Mouse (Mus musculus): ENCODE measurements around the gene Slc38a6. TPM values are rescaled to one million over a fixed set of nuclear protein-coding genes. Genes with fewer than 3 reads are reported as not detected.

Gene Slc38a6
- polyA plus RNA-seq, 1 experiment from 2014 or later, result 9.5 TPM

GRCm38 (mm10) chr12:73345157-73345556 lies 58.6 kb downstream of the Slc38a6 start:
- WGBS, result 46% methylated on average over 12 of the region's 12 CpGs
- Histone ChIP-seq H3K27me3 (no peaks in the 10 kb centered on the region), H3K4me3 (replicated peaks) (no peak overlapping the region), H3K4me2 (no peak overlapping the region), H3K36me3 (peaks cover 10% of the 10 kb centered on the region; the same call in 1 of the 2 replicates), H3K9me3 (replicated peaks) (no peaks in the 10 kb centered on the region), H3K4me1 (peaks cover 7% of the 10 kb centered on the region; the same call in 1 of the 2 replicates), H3K27ac (no peak overlapping the region), H3K9ac (no peak overlapping the region)
- no peak for ATAC-seq (replicated peaks; ENCODE audit: low FRiP score)

GRCm38 (mm10) chr12:73347202-73347601 lies 60.6 kb downstream of the Slc38a6 start:
- Histone ChIP-seq H3K27ac (no peak overlapping the region), H3K4me1 (peaks cover 14% of the 10 kb centered on the region), H3K9me3 (replicated peaks) (no peaks in the 10 kb centered on the region), H3K4me2 (no peak overlapping the region), H3K9ac (no peak overlapping the region), H3K36me3 (peaks cover 10% of the 10 kb centered on the region; the same call in 1 of the 2 replicates), H3K27me3 (no peaks in the 10 kb centered on the region), H3K4me3 (replicated peaks) (no peak overlapping the region)
- no peak for ATAC-seq (replicated peaks; ENCODE audit: low FRiP score)
- WGBS, result 90% methylated on average over 7 of the region's 7 CpGs

- ATAC-seq (replicated peaks; ENCODE audit: low FRiP score), result no peak
- no peak overlapping the region for H3K4me2 ChIP-seq
- no peaks in the 10 kb centered on the region for H3K36me3 ChIP-seq
- H3K4me3 ChIP-seq (replicated peaks), result no peak overlapping the region
- peaks cover 16% of the 10 kb centered on the region for H3K4me1 ChIP-seq
- no peaks in the 10 kb centered on the region for H3K27me3 ChIP-seq
- H3K27ac ChIP-seq, result peak overlapping the region; percentile 83
- WGBS, result 70% methylated on average over 7 of the region's 7 CpGs
- no peaks in the 10 kb centered on the region for H3K9me3 ChIP-seq (replicated peaks)
- no peak overlapping the region for H3K9ac ChIP-seq
Measured at GRCm38 (mm10) chr12:73350466-73350865, 63.9 kb downstream of the Slc38a6 start.

- H3K4me3 ChIP-seq (replicated peaks), result 0 out of 2 replicates have a peak overlapping the region, but pooled peaks have one; percentile 11
- H3K27ac ChIP-seq, result peak overlapping the region; percentile 83
- H3K4me1 ChIP-seq, result peaks cover 16% of the 10 kb centered on the region
- peak; percentile 74 for ATAC-seq (replicated peaks; ENCODE audit: low FRiP score)
- WGBS, result 14% methylated on average over 9 of the region's 9 CpGs
- no peaks in the 10 kb centered on the region for H3K36me3 ChIP-seq
- peak overlapping the region; percentile 38 for H3K4me2 ChIP-seq
- H3K9ac ChIP-seq, result no peak overlapping the region
- no peaks in the 10 kb centered on the region for H3K9me3 ChIP-seq (replicated peaks)
- no peaks in the 10 kb centered on the region for H3K27me3 ChIP-seq
Measured at GRCm38 (mm10) chr12:73350982-73351381, 64.4 kb downstream of the Slc38a6 start.

GRCm38 (mm10) chr12:73351746-73352145 lies 65.2 kb downstream of the Slc38a6 start:
- Histone ChIP-seq H3K4me1 (peaks cover 16% of the 10 kb centered on the region), H3K27ac (peak overlapping the region; percentile 43), H3K27me3 (no peaks in the 10 kb centered on the region), H3K36me3 (no peaks in the 10 kb centered on the region), H3K9me3 (replicated peaks) (no peaks in the 10 kb centered on the region), H3K9ac (no peak overlapping the region), H3K4me2 (no peak overlapping the region), H3K4me3 (replicated peaks) (no peak overlapping the region)
- 32% methylated on average over 14 of the region's 14 CpGs for WGBS
- no peak for ATAC-seq (replicated peaks; ENCODE audit: low FRiP score)

- Histone ChIP-seq H3K4me2 (no peak overlapping the region), H3K9ac (no peak overlapping the region), H3K4me3 (replicated peaks) (no peak overlapping the region), H3K27me3 (no peaks in the 10 kb centered on the region), H3K36me3 (no peaks in the 10 kb centered on the region), H3K4me1 (peaks cover 16% of the 10 kb centered on the region), H3K27ac (no peak overlapping the region), H3K9me3 (replicated peaks) (no peaks in the 10 kb centered on the region)
- no peak for ATAC-seq (replicated peaks; ENCODE audit: low FRiP score)
- 90% methylated on average over 5 of the region's 5 CpGs for WGBS
Measured at GRCm38 (mm10) chr12:73353362-73353761, 66.8 kb downstream of the Slc38a6 start.

GRCm38 (mm10) chr12:73354521-73354920 lies 67.9 kb downstream of the Slc38a6 start:
- WGBS, result 62% methylated on average over 4 of the region's 4 CpGs
- Histone ChIP-seq H3K27ac (no peak overlapping the region), H3K4me3 (replicated peaks) (no peak overlapping the region), H3K9ac (no peak overlapping the region), H3K9me3 (replicated peaks) (no peaks in the 10 kb centered on the region), H3K4me2 (no peak overlapping the region), H3K36me3 (no peaks in the 10 kb centered on the region), H3K27me3 (no peaks in the 10 kb centered on the region), H3K4me1 (peaks cover 16% of the 10 kb centered on the region)
- 0 out of 2 replicates have a peak, but pooled peaks have one; percentile 29 for ATAC-seq (replicated peaks; ENCODE audit: low FRiP score)

GRCm38 (mm10) chr12:73355084-73355775 lies 68.7 kb downstream of the Slc38a6 start:
- Histone ChIP-seq H3K9ac (no peak overlapping the region), H3K4me3 (replicated peaks) (no peak overlapping the region), H3K4me1 (peaks cover 16% of the 10 kb centered on the region), H3K27ac (no peak overlapping the region), H3K9me3 (replicated peaks) (no peaks in the 10 kb centered on the region), H3K27me3 (no peaks in the 10 kb centered on the region), H3K4me2 (no peak overlapping the region), H3K36me3 (no peaks in the 10 kb centered on the region)
- no peak for ATAC-seq (replicated peaks; ENCODE audit: low FRiP score)
- 38% methylated on average over 14 of the region's 14 CpGs for WGBS

- Histone ChIP-seq H3K9ac (no peak overlapping the region), H3K4me2 (no peak overlapping the region), H3K4me1 (0 out of 2 replicates have a peak, but pooled peaks cover 5% of the 10 kb centered on the region), H3K4me3 (replicated peaks) (no peak overlapping the region), H3K27me3 (no peaks in the 10 kb centered on the region), H3K36me3 (no peaks in the 10 kb centered on the region), H3K9me3 (replicated peaks) (no peaks in the 10 kb centered on the region), H3K27ac (no peak overlapping the region)
- no peak for ATAC-seq (replicated peaks; ENCODE audit: low FRiP score)
- WGBS, result 80% methylated on average over 2 of the region's 2 CpGs
Measured at GRCm38 (mm10) chr12:73356696-73357095, 70.1 kb downstream of the Slc38a6 start.

GRCm38 (mm10) chr12:73357311-73357710 lies 70.7 kb downstream of the Slc38a6 start:
- WGBS, result 48% methylated on average over 5 of the region's 5 CpGs
- no peak overlapping the region for H3K4me3 ChIP-seq (replicated peaks)
- no peak for ATAC-seq (replicated peaks; ENCODE audit: low FRiP score)
- H3K27me3 ChIP-seq, result no peaks in the 10 kb centered on the region
- no peak overlapping the region for H3K27ac ChIP-seq
- H3K4me1 ChIP-seq, result 0 out of 2 replicates have a peak, but pooled peaks cover 3% of the 10 kb centered on the region
- no peaks in the 10 kb centered on the region for H3K9me3 ChIP-seq (replicated peaks)
- H3K36me3 ChIP-seq, result no peaks in the 10 kb centered on the region
- H3K4me2 ChIP-seq, result no peak overlapping the region
- H3K9ac ChIP-seq, result no peak overlapping the region

- Histone ChIP-seq H3K4me2 (no peak overlapping the region), H3K9ac (no peak overlapping the region)
- ATAC-seq (replicated peaks; ENCODE audit: low FRiP score), result no peak
Measured at GRCm38 (mm10) chr12:73357736-73358135, 71.2 kb downstream of the Slc38a6 start.

GRCm38 (mm10) chr12:73358640-73359039 lies 72.1 kb downstream of the Slc38a6 start:
- WGBS, result 74% methylated on average over 2 of the region's 2 CpGs

More at GRCm38 (mm10) chr12:73357736-73358135, 71.2 kb downstream of the Slc38a6 start:
- Histone ChIP-seq H3K27ac (no peak overlapping the region), H3K9me3 (replicated peaks) (no peaks in the 10 kb centered on the region), H3K4me1 (0 out of 2 replicates have a peak, but pooled peaks cover 3% of the 10 kb centered on the region), H3K27me3 (no peaks in the 10 kb centered on the region), H3K36me3 (no peaks in the 10 kb centered on the region), H3K4me3 (replicated peaks) (no peak overlapping the region)
- WGBS, result 91% methylated on average over 3 of the region's 3 CpGs

More at GRCm38 (mm10) chr12:73358640-73359039, 72.1 kb downstream of the Slc38a6 start:
- H3K4me2 ChIP-seq, result no peak overlapping the region
- no peaks in the 10 kb centered on the region for H3K27me3 ChIP-seq
- no peak overlapping the region for H3K9ac ChIP-seq
- no peak overlapping the region for H3K27ac ChIP-seq
- H3K36me3 ChIP-seq, result no peaks in the 10 kb centered on the region
- H3K9me3 ChIP-seq (replicated peaks), result no peaks in the 10 kb centered on the region
- no peak for ATAC-seq (replicated peaks; ENCODE audit: low FRiP score)
- H3K4me1 ChIP-seq, result 0 out of 2 replicates have a peak, but pooled peaks cover 3% of the 10 kb centered on the region
- no peak overlapping the region for H3K4me3 ChIP-seq (replicated peaks)

All from kidney, embryonic 15.5 days (tissue).